Mouse (Mus musculus) testis, adult 2 months (tissue): ENCODE measurements at regions not wholly inside any gene's neighbourhood (a gene's known extent, or its start where the extent isn't known, plus 50 kb on each side); places are given as distances from the start of the nearest gene placed in this dataset.

Experiments
- CTCF ChIP-seq: fragments of 200-500 bp; IDR thresholded peaks from 2 replicates; pipeline ENCODE4 v1.5.1; 2012; ENCODE audit warnings: low read depth, mild to moderate bottlenecking, inconsistent platforms, low read length, moderate library complexity; ENCODE audit not compliant: control insufficient read depth, insufficient read depth, insufficient replicate concordance
- POLR2A ChIP-seq: fragments of 200-500 bp; IDR thresholded peaks from 2 replicates; pipeline ENCODE4 v1.6.1; 2012; ENCODE audit warnings: low read depth, mild to moderate bottlenecking, inconsistent platforms, low read length, moderate library complexity; ENCODE audit not compliant: control insufficient read depth

- TF ChIP-seq CTCF, result no peak
- no peak for TF ChIP-seq POLR2A
These were observed 77.3 kb upstream of the Vmn1r2 start for GRCm38 (mm10) chr4:3089567-3090377.
